In genomic region chr17:6778332-6778683, GRCm38 (mm10) we compare ENCODE assay signal across 8 mouse cellular contexts. TPM values are rescaled to one million over a fixed set of nuclear protein-coding genes. Genes with fewer than 3 reads are reported as not detected.
DNase-seq lines count a peak whose midpoint lies in the region; ATAC-seq and TF ChIP-seq lines count a peak whose summit lies in the region.

No protein-coding gene starts in this region.

- no peak for ATAC-seq in hindbrain, postnatal 0 days
- ATAC-seq in liver, embryonic 16.5 days (ENCODE audit: low read depth): no peak
- ATAC-seq in neural tube, embryonic 11.5 days (ENCODE audit: insufficient read depth, low FRiP score, low TSS enrichment): no peak

- H3K27me3 ChIP-seq in liver, adult 2 months (ENCODE audit: control insufficient read depth, insufficient read depth, low read length): no peaks in the 10 kb centered on the region
- H3K27me3 ChIP-seq in hindbrain, postnatal 0 days (ENCODE audit: insufficient read depth, low read length): no peaks in the 10 kb centered on the region
- no peaks in the 10 kb centered on the region for H3K27me3 ChIP-seq in liver, embryonic 16.5 days (ENCODE audit: control insufficient read depth, insufficient read depth, low read depth, low read length)
- no peaks in the 10 kb centered on the region for H3K27me3 ChIP-seq in neural tube, embryonic 11.5 days (ENCODE audit: control insufficient read depth, insufficient read depth, low read length)

- intact Hi-C loops in gastrocnemius, adult 2 months (cut with DNase I): loop anchor here (5.0 kb wide), 1 partner anchor 114 kb away; no protein-coding TSS in a partner anchor

- H3K9me3 ChIP-seq in hindbrain, postnatal 0 days (ENCODE audit: low read length): no peaks in the 10 kb centered on the region
- H3K9me3 ChIP-seq in liver, embryonic 16.5 days (replicated peaks; ENCODE audit: control insufficient read depth, low read length): no peaks in the 10 kb centered on the region
- H3K9me3 ChIP-seq in neural tube, embryonic 11.5 days (ENCODE audit: control insufficient read depth, low read length): no peaks in the 10 kb centered on the region

- H3K27ac ChIP-seq in liver, adult 2 months (replicated peaks; ENCODE audit: insufficient read depth, low read depth, low read length): peak overlapping the region; percentile 14; the same call in 1 of the 2 replicates
- H3K27ac ChIP-seq in gastrocnemius, adult 2 months: peak overlapping the region; percentile 76
- H3K27ac ChIP-seq in hindbrain, postnatal 0 days: peak overlapping the region; percentile 55; the same call in 1 of the 2 replicates
- peak overlapping the region; percentile 72 for H3K27ac ChIP-seq in liver, embryonic 16.5 days (ENCODE audit: low read length)
- no peak overlapping the region for H3K27ac ChIP-seq in neural tube, embryonic 11.5 days (ENCODE audit: low read depth, low read length)

- no peaks in the 10 kb centered on the region for H3K36me3 ChIP-seq in liver, adult 2 months (ENCODE audit: control insufficient read depth, insufficient read depth, low read length)
- no peaks in the 10 kb centered on the region for H3K36me3 ChIP-seq in hindbrain, postnatal 0 days (ENCODE audit: insufficient read depth, low read length)
- H3K36me3 ChIP-seq in liver, embryonic 16.5 days (ENCODE audit: control insufficient read depth, insufficient read depth): no peaks in the 10 kb centered on the region
- H3K36me3 ChIP-seq in neural tube, embryonic 11.5 days (ENCODE audit: control insufficient read depth, insufficient read depth, low read length): no peaks in the 10 kb centered on the region

- no peak overlapping the region for H3K9ac ChIP-seq in liver, adult 2 months (ENCODE audit: low read depth, low read length)
- H3K9ac ChIP-seq in hindbrain, postnatal 0 days (replicated peaks; ENCODE audit: low read length): no peak overlapping the region
- peak overlapping the region; percentile 35; the same call in 1 of the 2 replicates for H3K9ac ChIP-seq in liver, embryonic 16.5 days (ENCODE audit: low read depth, low read length)
- peak overlapping the region; percentile 47 for H3K9ac ChIP-seq in neural tube, embryonic 11.5 days (ENCODE audit: low read length)

- peak; percentile 57 for DNase-seq in liver, adult 2 months (ENCODE audit: extremely low read depth, low read depth, low spot score)
- DNase-seq in liver: no peak
- DNase-seq in c-Kit-positive CD71-negative TER-119-negative erythroid progenitor cells, embryonic 14.5 days (ENCODE audit: low read depth): peak; percentile 50
- DNase-seq in gastrocnemius, adult 2 months: peak; percentile 39
- peak; percentile 76 for DNase-seq in hindbrain, postnatal 0 days (ENCODE audit: low spot score)
- peak; percentile 58 for DNase-seq in neural tube, embryonic 11.5 days (ENCODE audit: low spot score)
- DNase-seq in yolk sac, embryonic 10.5 days (ENCODE audit: low spot score): peak; percentile 64

- H3K79me2 ChIP-seq in liver, adult 2 months (ENCODE audit: control insufficient read depth, insufficient read depth, low read length): no peaks in the 10 kb centered on the region

- peak overlapping the region; percentile 44 for H3K4me3 ChIP-seq in liver, adult 2 months (ENCODE audit: insufficient read depth, low read depth, low read length)
- H3K4me3 ChIP-seq in gastrocnemius, adult 2 months: peak overlapping the region; percentile 75
- peak overlapping the region; percentile 26 for H3K4me3 ChIP-seq in hindbrain, postnatal 0 days (ENCODE audit: low read length)
- peak overlapping the region; percentile 59 for H3K4me3 ChIP-seq in liver, embryonic 16.5 days (ENCODE audit: low read depth, low read length)
- H3K4me3 ChIP-seq in neural tube, embryonic 11.5 days (ENCODE audit: low read depth, low read length): peak overlapping the region; percentile 30

- 2% methylated on average over 9 of the region's 9 CpGs for WGBS in liver, adult 2 months
- 0% methylated on average over 9 of the region's 9 CpGs for WGBS in hindbrain, postnatal 0 days
- 4% methylated on average over 9 of the region's 9 CpGs for WGBS in liver, embryonic 16.5 days (ENCODE audit: insufficient replicate concordance)
- under 1% methylated on average over 9 of the region's 9 CpGs for WGBS in neural tube, embryonic 11.5 days

- peak overlapping the region; percentile 97 for H3K4me2 ChIP-seq in hindbrain, postnatal 0 days (ENCODE audit: low read depth, low read length)
- peak overlapping the region; percentile 99 for H3K4me2 ChIP-seq in liver, embryonic 16.5 days (ENCODE audit: low read depth, low read length)
- H3K4me2 ChIP-seq in neural tube, embryonic 11.5 days (ENCODE audit: low read depth): peak overlapping the region; percentile 70

- TF ChIP-seq POLR2A in liver, adult 2 months (IDR thresholded peaks at IDR 0.05; ENCODE audit: extremely low read depth, insufficient read depth, low read length): no peak

- peaks cover 1% of the 10 kb centered on the region; the same call in 1 of the 2 replicates for H3K4me1 ChIP-seq in liver, adult 2 months (ENCODE audit: control insufficient read depth, insufficient read depth, low read length)
- peaks cover 14% of the 10 kb centered on the region; the same call in 1 of the 2 replicates for H3K4me1 ChIP-seq in hindbrain, postnatal 0 days (ENCODE audit: insufficient read depth, low read length)
- peaks cover 35% of the 10 kb centered on the region for H3K4me1 ChIP-seq in liver, embryonic 16.5 days (ENCODE audit: control insufficient read depth, low read depth, low read length)
- peaks cover 17% of the 10 kb centered on the region for H3K4me1 ChIP-seq in neural tube, embryonic 11.5 days (ENCODE audit: control insufficient read depth, insufficient read depth, low read length)

- peak; percentile 34; the same call in 1 of the 2 replicates for TF ChIP-seq CTCF in liver, adult 2 months (IDR thresholded peaks at IDR 0.05; ENCODE audit: low read depth, low read length)
- TF ChIP-seq CTCF in gastrocnemius, adult 2 months (IDR thresholded peaks at IDR 0.05): peak; percentile 74
- TF ChIP-seq CTCF in hindbrain, postnatal 0 days (IDR thresholded peaks at IDR 0.05; ENCODE audit: low read depth): peak; percentile 69

RNA-seq across cellular contexts. Expression of gene Ezr, which starts 4.3 kb away (rescaled TPM):
- 3.1 and 3.2 TPM in 2 replicates for total RNA-seq in liver, adult 2 months (2014; rRNA removed)
- polyA plus RNA-seq in liver, adult 2 months (2012; rRNA removed): 2.4 and 2.6 TPM in 2 replicates
- total RNA-seq in gastrocnemius, adult 2 months (2021): 1 to 10 TPM; 1.5 to 1.9 TPM
- 44.7 and 52.6 TPM in 2 replicates for total RNA-seq in hindbrain, postnatal 0 days (2014; rRNA removed)
- polyA plus RNA-seq in hindbrain, postnatal 0 days (2015; fragmentation: Nextera tagmentation; extraction: Ambion mirVana): 62.4 and 72.7 TPM in 2 replicates
- polyA plus RNA-seq in liver, embryonic 16.5 days (2015; fragmentation: Nextera tagmentation; extraction: Ambion mirVana): 43.3 and 44.1 TPM in 2 replicates
- 63.4 and 74.3 TPM in 2 replicates for polyA plus RNA-seq in neural tube, embryonic 11.5 days (2014; fragmentation: Nextera tagmentation; extraction: Ambion mirVana)

Comparison
In these comparisons a context has a peak if more than half of its experiments do, and no peak if none do; other contexts are left out.
1. H3K9ac ChIP-seq: peak in liver, embryonic 16.5 days (single experiment) and neural tube, embryonic 11.5 days (single experiment); none in liver, adult 2 months (single experiment) and hindbrain, postnatal 0 days (single experiment).
2. RNA of gene Ezr, which starts 4.3 kb away (polyA plus RNA-seq): 63.4 to 74.3 TPM in neural tube, embryonic 11.5 days, 62.4 to 72.7 TPM in hindbrain, postnatal 0 days and 43.3 to 44.1 TPM in liver, embryonic 16.5 days; 2.4 to 2.6 TPM in liver, adult 2 months; every median in the first group is over 10 times any median in the second.
3. Peak in every context shown above with its lines, with median percentiles within 50 percentile points of each other: H3K4me3 ChIP-seq, CTCF ChIP-seq and H3K4me2 ChIP-seq.